Mouse (Mus musculus) megakaryocyte, embryonic 14.5 days (primary cell): ENCODE measurements around the gene Nrip2.

ENCODE experiments used
- FLI1 ChIP-seq: IDR thresholded peaks from 2 replicates; pipeline ENCODE4 v1.6.1; 2012; ENCODE audit warnings: low read length, inconsistent platforms, mixed read lengths
- GATA1 ChIP-seq: IDR thresholded peaks from 3 replicates; pipeline ENCODE4 v1.6.1; 2012; ENCODE audit warnings: mixed read lengths, low read length, inconsistent platforms, borderline replicate concordance

- no peak for TF ChIP-seq GATA1
- no peak for TF ChIP-seq FLI1
Observed at GRCm38 (mm10) chr6:128389185-128389584, 9.9 kb upstream of the Nrip2 start.
